Mouse (Mus musculus): ENCODE results near the gene Clk1. TPM values are rescaled to one million over a fixed set of nuclear protein-coding genes. Genes with fewer than 3 reads are reported as not detected.

Clk1 gene
- total RNA-seq, 1 experiment: 137 TPM

GRCm38 (mm10) chr1:58393284-58394195 is 30.3 kb downstream of the Clk1 start:
- no peak for DNase-seq (ENCODE audit: low read depth, low spot score)
- H3K27ac ChIP-seq (ENCODE audit: insufficient read depth, low read depth, low read length, poor library complexity, severe bottlenecking): peak overlapping the region; percentile 94
- H3K36me3 ChIP-seq (ENCODE audit: control insufficient read depth, insufficient read depth, low read length, poor library complexity, severe bottlenecking): peaks cover 28% of the 10 kb centered on the region
- peak overlapping the region; percentile 95 to 98 for H3K4me3 ChIP-seq (ENCODE audit: insufficient read depth in 1 of 2, low read depth in 1 of 2, low read length in 2 of 2, poor library complexity in 1 of 2, severe bottlenecking in 1 of 2)
- H3K9me3 ChIP-seq (ENCODE audit: control insufficient read depth, insufficient read depth, low read depth, low read length): no peaks in the 10 kb centered on the region
- H3K4me1 ChIP-seq (ENCODE audit: control insufficient read depth in 2 of 2, insufficient read depth in 2 of 2, low read length in 2 of 2, poor library complexity in 1 of 2): no peaks in the 10 kb centered on the region
- TF ChIP-seq CHD2 (IDR thresholded peaks at IDR 0.05; ENCODE audit: low read depth, low read length): no peak
- TF ChIP-seq ZC3H11A (IDR thresholded peaks at IDR 0.05; ENCODE audit: borderline replicate concordance, low read depth, low read length): no peak
- no peak for TF ChIP-seq MAFK (IDR thresholded peaks at IDR 0.05; ENCODE audit: insufficient read depth, low read depth, low read length)
- TF ChIP-seq HCFC1 (IDR thresholded peaks at IDR 0.05; ENCODE audit: borderline replicate concordance, insufficient read depth, low read length): peak; percentile 49; the same call in 1 of the 2 replicates
- no peak for TF ChIP-seq ZNF384 (IDR thresholded peaks at IDR 0.05; ENCODE audit: low read depth, low read length)
- in situ Hi-C loops (cut with MboI; ENCODE audit: low sequenced_read_pairs in 2 of 2, unreplicated experiment in 2 of 2): no loop called here
- peak overlapping the region; percentile 99 for H3K9ac ChIP-seq (ENCODE audit: insufficient read depth, low read depth, low read length, poor library complexity, severe bottlenecking)

DNA sequence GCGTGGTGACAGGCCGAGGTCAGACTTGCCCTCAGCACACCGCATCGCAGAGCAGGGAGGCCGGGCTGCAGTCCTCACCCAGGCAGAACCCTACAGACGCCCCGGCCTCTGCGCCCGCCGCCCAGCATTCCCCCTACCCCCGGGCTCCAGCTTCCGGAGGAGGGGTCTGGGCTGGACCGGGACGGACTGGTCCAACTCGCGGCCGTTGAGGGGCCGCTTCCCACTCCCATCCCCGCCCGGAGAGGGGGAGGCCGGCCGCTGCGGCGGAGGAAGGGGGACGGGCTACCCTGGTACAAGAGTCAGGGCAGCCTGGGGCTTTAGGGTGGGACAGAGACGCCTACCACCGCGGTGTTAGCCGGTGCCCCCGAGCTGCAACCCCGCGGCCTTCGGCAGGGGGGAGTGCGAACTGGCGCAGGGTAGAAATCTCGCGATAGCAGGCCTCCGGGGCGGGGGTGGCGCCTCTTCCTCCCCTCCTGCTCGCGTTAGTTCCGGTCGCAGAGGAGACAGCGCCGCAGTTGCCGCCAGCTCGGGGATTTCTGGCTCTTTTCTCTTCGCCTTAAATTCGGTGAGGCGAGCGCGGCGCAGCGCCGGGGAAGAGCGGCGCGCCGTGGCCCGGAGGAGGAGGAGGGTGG is 31.1 kb downstream of the Clk1 start, which contains the start of gene Bzw1:
TSS of gene Bzw1 (plus strand) at position 247 of the 632 bp plus-strand sequence.
- DNase-seq (ENCODE audit: low read depth, low spot score): peak; percentile 78
- TF ChIP-seq CHD2 (IDR thresholded peaks at IDR 0.05; ENCODE audit: low read depth, low read length) (peak; percentile 94), HCFC1 (IDR thresholded peaks at IDR 0.05; ENCODE audit: borderline replicate concordance, insufficient read depth, low read length) (peak; percentile 64; the same call in 1 of the 2 replicates), ZNF384 (IDR thresholded peaks at IDR 0.05; ENCODE audit: low read depth, low read length) (no peak)
- Histone ChIP-seq H3K4me3 (ENCODE audit: insufficient read depth in 1 of 2, low read depth in 1 of 2, low read length in 2 of 2, poor library complexity in 1 of 2, severe bottlenecking in 1 of 2) (peak within 1 kb of the TSS; percentile 95 to 98), H3K9ac (ENCODE audit: insufficient read depth, low read depth, low read length, poor library complexity, severe bottlenecking) (peak within 1 kb of the TSS; percentile 99), H3K4me1 (ENCODE audit: control insufficient read depth in 2 of 2, insufficient read depth in 2 of 2, low read length in 2 of 2, poor library complexity in 1 of 2) (no peaks in the 10 kb centered on the region), H3K36me3 (ENCODE audit: control insufficient read depth, insufficient read depth, low read length, poor library complexity, severe bottlenecking) (peaks cover 21% of the 10 kb centered on the region), H3K9me3 (ENCODE audit: control insufficient read depth, insufficient read depth, low read depth, low read length) (no peaks in the 10 kb centered on the region), H3K27ac (ENCODE audit: insufficient read depth, low read depth, low read length, poor library complexity, severe bottlenecking) (peak within 1 kb of the TSS; percentile 94)
- in situ Hi-C loops (cut with MboI; ENCODE audit: low sequenced_read_pairs in 2 of 2, unreplicated experiment in 2 of 2): no loop called here

GRCm38 (mm10) chr1:58392268-58392651 is 31.6 kb downstream of the Clk1 start:
- Histone ChIP-seq H3K9ac (ENCODE audit: insufficient read depth, low read depth, low read length, poor library complexity, severe bottlenecking) (peak overlapping the region; percentile 72), H3K36me3 (ENCODE audit: control insufficient read depth, insufficient read depth, low read length, poor library complexity, severe bottlenecking) (peaks cover 18% of the 10 kb centered on the region), H3K9me3 (ENCODE audit: control insufficient read depth, insufficient read depth, low read depth, low read length) (no peaks in the 10 kb centered on the region), H3K4me3 (ENCODE audit: insufficient read depth in 1 of 2, low read depth in 1 of 2, low read length in 2 of 2, poor library complexity in 1 of 2, severe bottlenecking in 1 of 2) (peak overlapping the region; percentile 66 to 85), H3K4me1 (ENCODE audit: control insufficient read depth in 2 of 2, insufficient read depth in 2 of 2, low read length in 2 of 2, poor library complexity in 1 of 2) (no peaks in the 10 kb centered on the region), H3K27ac (ENCODE audit: insufficient read depth, low read depth, low read length, poor library complexity, severe bottlenecking) (no peak overlapping the region)
- in situ Hi-C loops (cut with MboI; ENCODE audit: low sequenced_read_pairs in 2 of 2, unreplicated experiment in 2 of 2): no loop called here
- TF ChIP-seq MAFK (IDR thresholded peaks at IDR 0.05; ENCODE audit: insufficient read depth, low read depth, low read length) (no peak), HCFC1 (IDR thresholded peaks at IDR 0.05; ENCODE audit: borderline replicate concordance, insufficient read depth, low read length) (no peak), ZNF384 (IDR thresholded peaks at IDR 0.05; ENCODE audit: low read depth, low read length) (no peak), ZC3H11A (IDR thresholded peaks at IDR 0.05; ENCODE audit: borderline replicate concordance, low read depth, low read length) (no peak), CHD2 (IDR thresholded peaks at IDR 0.05; ENCODE audit: low read depth, low read length) (no peak)
- DNase-seq (ENCODE audit: low read depth, low spot score): no peak

- no peak for DNase-seq (ENCODE audit: low read depth, low spot score)
- H3K9me3 ChIP-seq (ENCODE audit: control insufficient read depth, insufficient read depth, low read depth, low read length): no peaks in the 10 kb centered on the region
- TF ChIP-seq MAFK (IDR thresholded peaks at IDR 0.05; ENCODE audit: insufficient read depth, low read depth, low read length) (no peak), CHD2 (IDR thresholded peaks at IDR 0.05; ENCODE audit: low read depth, low read length) (no peak), ZNF384 (IDR thresholded peaks at IDR 0.05; ENCODE audit: low read depth, low read length) (no peak), HCFC1 (IDR thresholded peaks at IDR 0.05; ENCODE audit: borderline replicate concordance, insufficient read depth, low read length) (no peak), ZC3H11A (IDR thresholded peaks at IDR 0.05; ENCODE audit: borderline replicate concordance, low read depth, low read length) (no peak)
- no peaks in the 10 kb centered on the region for H3K4me1 ChIP-seq (ENCODE audit: control insufficient read depth in 2 of 2, insufficient read depth in 2 of 2, low read length in 2 of 2, poor library complexity in 1 of 2)
- in situ Hi-C loops (cut with MboI; ENCODE audit: low sequenced_read_pairs in 2 of 2, unreplicated experiment in 2 of 2): no loop called here
- H3K36me3 ChIP-seq (ENCODE audit: control insufficient read depth, insufficient read depth, low read length, poor library complexity, severe bottlenecking): peaks cover 12% of the 10 kb centered on the region
- peak overlapping the region; percentile 66 to 85 for H3K4me3 ChIP-seq (ENCODE audit: insufficient read depth in 1 of 2, low read depth in 1 of 2, low read length in 2 of 2, poor library complexity in 1 of 2, severe bottlenecking in 1 of 2)
- H3K9ac ChIP-seq (ENCODE audit: insufficient read depth, low read depth, low read length, poor library complexity, severe bottlenecking): peak overlapping the region; percentile 72
- H3K27ac ChIP-seq (ENCODE audit: insufficient read depth, low read depth, low read length, poor library complexity, severe bottlenecking): no peak overlapping the region
Observed at GRCm38 (mm10) chr1:58391421-58392267, 32.2 kb downstream of the Clk1 start.
